Mouse (Mus musculus) left cerebral cortex, postnatal 10 days (tissue): ENCODE data around the gene Nelfe. TPM values are rescaled to one million over a fixed set of nuclear protein-coding genes. Genes with fewer than 3 reads are reported as not detected.
"Not testable (repeated sequence)": the region's sequence is repeated elsewhere in the genome, so short reads cannot be mapped to it uniquely, and the experiment has no call there.

Source experiments
- DNase-seq, 2 experiments: peaks; one replicate each; pipeline ENCODE4 v3.0.0; 2021 to 2022; ENCODE audit warnings: low spot score in 2 of 2, mixed read lengths in 1 of 2; ENCODE audit errors: extremely low spot score in 1 of 2
- intact Hi-C: fragments of 180-260 bp; cut with DNase I; formaldehyde crosslinking; loops from one replicate; pipeline ENCODE4 v1.15.1; 2025
- total RNA-seq, 2 experiments: library from RNA; stranded (reverse); gene quantifications; 2 replicates each; pipeline ENCODE4 v1.2.3; 2021

Gene Nelfe
- total RNA-seq: 10 to 100 TPM; 28.1 to 28.4 TPM

- intact Hi-C loops: no loop called here
- DNase-seq: peak; percentile 96 to 99
These were observed at the start of gene Nelfe, which contains the start of gene Skiv2l for GRCm38 (mm10) chr17:34849722-34850516. TSS of gene Nelfe (plus strand) at chr17:34850391. TSS of gene Skiv2l (minus strand) at chr17:34850210.

DNA sequence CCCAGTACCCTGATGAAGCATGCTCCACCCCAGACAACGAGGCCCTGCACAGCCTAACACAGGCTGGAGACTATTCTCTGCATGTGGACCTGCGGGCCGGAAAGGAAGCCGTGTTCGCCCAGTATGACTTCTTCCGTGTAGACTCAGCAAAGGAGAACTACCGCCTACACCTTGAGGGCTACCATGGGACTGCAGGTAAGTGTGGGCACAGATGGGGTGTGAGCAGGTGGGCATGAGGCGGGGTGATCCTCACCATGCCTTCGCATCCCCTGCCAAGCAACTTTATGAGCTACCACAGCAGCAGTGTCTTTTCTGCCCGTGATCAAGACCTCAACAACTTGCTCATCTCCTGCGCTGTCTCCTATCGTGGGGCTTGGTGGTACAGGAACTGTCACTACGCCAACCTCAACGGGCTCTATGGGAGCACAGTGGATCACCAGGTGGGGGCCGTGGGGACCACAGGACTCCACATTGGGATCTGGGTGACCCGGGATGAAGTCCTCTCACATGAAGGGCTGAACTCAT is 49.3 kb upstream of the Nelfe start:
- intact Hi-C loops: loop anchor here (5.0 kb wide), 1 partner anchor 84 kb away; no protein-coding TSS in a partner anchor

GRCm38 (mm10) chr17:34802756-34803155 is 47.4 kb upstream of the Nelfe start:
- not testable (repeated sequence) for DNase-seq
- intact Hi-C loops: loop anchor here (5.0 kb wide), 1 partner anchor 85 kb away; no protein-coding TSS in a partner anchor

More for the DNA sequence above, 49.3 kb upstream of the Nelfe start:
- DNase-seq: not testable (repeated sequence)

DNA sequence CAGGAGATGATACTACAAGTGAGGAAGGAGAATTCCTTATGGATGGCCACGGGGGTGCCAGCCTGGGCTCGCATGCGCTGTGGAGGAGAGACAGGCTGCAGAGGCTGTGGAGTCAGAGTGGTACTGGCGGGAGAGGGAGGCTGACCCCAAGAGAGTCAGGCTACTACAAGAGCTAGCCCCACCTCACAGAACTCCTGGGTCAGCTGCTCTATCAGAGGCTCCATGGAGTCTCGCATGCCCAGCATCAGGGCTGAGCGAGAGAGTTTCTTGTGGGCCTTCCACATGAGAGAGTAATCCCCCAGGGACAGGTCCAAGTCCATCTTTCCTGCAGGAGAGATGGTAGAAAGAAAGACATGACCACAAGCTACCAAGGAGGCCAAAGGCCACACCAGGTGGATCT is 46.8 kb upstream of the Nelfe start:
- intact Hi-C loops: loop anchor here (5.0 kb wide), 1 partner anchor 86 kb away; no protein-coding TSS in a partner anchor
- not testable (repeated sequence) for DNase-seq

GRCm38 (mm10) chr17:34804301-34804700 is 45.9 kb upstream of the Nelfe start, which contains the start of gene Cyp21a1:
TSS of gene Cyp21a1 (minus strand) at chr17:34804561.
- intact Hi-C loops: loop anchor here (5.0 kb wide), 1 partner anchor 87 kb away; no protein-coding TSS in a partner anchor
- DNase-seq: not testable (repeated sequence)

- intact Hi-C loops: loop anchor here (5.0 kb wide), 1 partner anchor 88 kb away; no protein-coding TSS in a partner anchor
- DNase-seq: no peak
These were observed 45.2 kb upstream of the Nelfe start for GRCm38 (mm10) chr17:34804871-34805562.

DNA sequence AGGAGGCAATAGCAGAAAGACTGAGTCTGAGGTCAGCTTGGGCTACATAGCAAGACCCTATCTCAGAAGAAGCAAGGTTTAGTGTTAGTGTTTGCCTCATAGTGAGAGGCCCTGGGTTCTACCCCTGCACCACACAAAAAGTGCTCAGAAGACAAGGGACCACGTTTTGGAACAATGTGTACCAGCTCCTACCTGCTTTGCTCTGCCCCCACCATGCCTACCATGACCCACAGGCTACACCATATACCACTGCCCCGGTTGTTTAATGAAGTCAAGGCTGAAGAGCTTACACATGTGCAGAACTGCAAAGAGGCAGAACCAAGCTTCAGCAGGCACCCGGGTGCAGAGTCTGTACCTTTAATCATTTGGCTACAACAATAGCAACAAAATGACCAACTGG is 43.0 kb upstream of the Nelfe start:
- intact Hi-C loops: no loop called here
- DNase-seq: no peak

DNA sequence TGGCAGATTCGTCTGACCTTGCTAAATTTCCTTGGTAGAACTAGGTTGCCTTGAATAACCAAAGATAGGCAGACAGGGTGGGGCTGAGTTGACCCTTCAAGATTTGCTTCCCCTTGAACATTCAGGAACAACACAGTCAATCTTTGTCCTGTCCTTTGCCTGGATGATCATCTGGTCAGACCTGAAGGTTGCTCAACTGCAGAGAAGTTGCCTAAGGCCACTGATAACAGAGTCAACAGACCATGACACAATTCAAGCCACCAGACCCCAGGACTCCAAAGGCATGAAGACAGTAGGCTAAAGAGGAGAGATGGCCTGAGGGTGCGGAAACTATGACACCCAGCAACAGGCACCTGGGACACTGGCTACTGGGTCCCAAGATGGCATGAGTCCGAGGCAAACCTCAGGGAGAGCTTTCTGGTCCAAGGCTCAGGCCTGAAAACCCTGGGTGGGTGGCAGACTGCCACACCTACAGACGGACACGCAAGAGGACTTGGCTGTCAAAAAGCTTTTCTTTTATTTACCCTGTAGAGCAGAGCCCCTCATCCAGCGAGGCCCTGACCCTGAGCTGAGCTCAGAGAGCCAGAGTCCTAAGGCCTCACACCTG is 41.5 kb upstream of the Nelfe start:
- no peak for DNase-seq
- intact Hi-C loops: no loop called here

DNA sequence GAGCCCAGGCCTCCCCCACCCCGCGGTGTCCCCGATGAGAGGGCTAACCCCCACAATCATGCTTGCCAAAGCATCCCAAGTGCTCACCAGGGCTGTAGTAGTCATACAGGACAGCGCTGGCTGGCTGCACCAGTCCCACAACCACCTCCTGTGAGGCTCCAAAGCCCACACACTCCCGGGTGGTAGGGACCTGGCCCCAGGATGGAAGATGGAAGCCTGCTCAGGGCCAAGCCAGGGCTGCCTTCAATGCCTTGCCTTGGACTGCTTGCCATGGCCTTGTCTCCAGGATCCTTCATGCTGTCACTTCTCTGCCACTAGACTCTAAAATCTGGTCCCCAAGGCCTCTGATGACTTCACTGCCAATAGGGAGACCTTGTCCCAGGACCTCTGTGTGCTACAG is 39.8 kb upstream of the Nelfe start:
- intact Hi-C loops: loop anchor here (5.0 kb wide), 1 partner anchor 78 kb away; no protein-coding TSS in a partner anchor
- DNase-seq: not testable (repeated sequence)

DNA sequence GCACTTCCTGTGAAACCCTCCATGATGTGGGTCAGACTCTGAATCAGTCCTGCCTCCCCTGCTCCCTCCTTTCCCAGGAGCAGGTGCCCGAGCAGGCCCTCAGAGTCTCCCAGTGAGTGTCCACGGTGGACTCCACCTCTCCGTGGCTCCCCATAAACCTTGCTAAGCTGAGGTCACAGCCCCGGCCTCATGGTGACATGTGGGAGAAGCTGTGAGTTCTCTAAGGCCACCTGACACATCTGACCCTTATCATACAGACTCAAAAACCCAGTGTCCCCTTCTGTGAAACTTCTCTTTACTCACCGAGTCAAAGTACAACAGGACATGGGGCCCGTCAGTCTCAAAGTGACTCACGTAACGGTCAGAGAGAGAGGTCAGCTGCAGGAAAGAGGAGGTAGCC is 39.4 kb upstream of the Nelfe start:
- intact Hi-C loops: loop anchor here (5.0 kb wide), 1 partner anchor 79 kb away; no protein-coding TSS in a partner anchor
- DNase-seq: not testable (repeated sequence)

DNA sequence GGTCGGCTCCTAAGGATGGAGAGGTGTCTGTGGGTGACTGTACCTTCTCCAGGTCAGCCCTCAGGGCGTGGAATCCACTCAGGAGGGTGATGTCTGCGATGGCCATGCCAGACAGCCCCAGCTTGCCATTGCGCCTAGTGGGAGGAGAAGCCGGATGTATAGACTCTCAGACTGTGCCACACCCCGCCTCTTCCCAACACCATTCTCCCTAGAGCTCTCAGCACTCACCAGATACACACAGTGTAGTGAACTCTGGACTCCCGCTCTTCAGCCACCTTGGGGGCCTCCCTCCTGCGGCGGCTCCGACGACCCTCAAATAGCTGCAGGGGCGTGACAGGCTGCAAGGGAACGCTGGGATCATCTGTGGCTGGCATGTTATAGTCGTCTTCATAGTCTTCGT is 38.9 kb upstream of the Nelfe start:
- intact Hi-C loops: loop anchor here (5.0 kb wide), 1 partner anchor 79 kb away; no protein-coding TSS in a partner anchor
- no peak for DNase-seq

DNA sequence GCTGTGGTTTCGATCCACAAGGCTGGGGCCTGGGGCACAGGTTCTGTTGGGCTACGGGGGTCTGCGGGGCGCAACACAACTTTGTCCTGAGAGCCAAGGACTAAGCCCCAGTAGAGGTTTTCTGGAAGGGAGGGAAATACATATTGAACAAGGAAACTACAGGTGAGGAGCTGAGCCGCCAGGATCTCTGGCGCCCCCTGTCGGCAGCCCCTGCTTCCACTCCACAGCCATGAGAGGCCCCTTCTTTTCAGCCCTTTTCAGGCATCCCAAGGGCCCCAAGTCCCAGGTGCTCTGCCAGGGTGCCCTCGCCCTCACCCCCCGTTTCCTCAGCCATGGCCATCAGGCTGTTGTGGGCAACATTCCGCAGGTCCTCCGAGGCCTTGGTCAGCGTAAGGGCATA is 36.4 kb upstream of the Nelfe start:
- intact Hi-C loops: loop anchor here (5.0 kb wide), 1 partner anchor 81 kb away; no protein-coding TSS in a partner anchor
- DNase-seq: not testable (repeated sequence)

DNA sequence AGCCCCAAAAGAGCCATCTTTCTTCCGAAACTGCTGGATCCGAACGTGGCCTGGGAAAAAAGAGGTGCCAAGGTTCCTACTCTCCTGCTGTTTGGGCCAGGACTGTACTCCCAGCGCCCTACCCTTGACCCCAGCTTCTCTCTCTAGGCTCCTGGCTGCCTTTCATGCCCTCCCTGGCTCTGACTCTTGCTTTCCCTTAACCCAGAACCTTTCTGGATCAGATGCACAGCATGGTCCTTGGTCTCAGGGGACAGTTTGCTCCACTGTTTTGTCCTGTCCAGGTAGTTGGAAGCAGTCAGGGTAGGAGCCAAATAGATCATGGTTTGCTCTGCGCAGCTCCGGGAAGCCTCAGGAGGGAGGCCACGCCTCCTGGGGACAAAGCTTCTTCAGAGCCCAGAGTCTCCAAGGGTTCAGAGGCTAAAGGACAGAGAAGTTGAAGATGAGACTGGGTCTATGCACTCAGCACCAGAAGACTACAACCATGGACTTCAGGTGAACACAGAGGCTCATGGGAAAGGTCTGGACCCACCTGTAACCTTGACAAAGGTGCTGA is 35.3 kb upstream of the Nelfe start:
- intact Hi-C loops: loop anchor here (5.0 kb wide), 1 partner anchor 83 kb away; no protein-coding TSS in a partner anchor
- DNase-seq: no peak

- DNase-seq, intact Hi-C loops: not testable (repeated sequence)
These were observed 19.4 kb upstream of the Nelfe start for GRCm38 (mm10) chr17:34830776-34831175.

- intact Hi-C loops: loop anchor here (5.0 kb wide), 1 partner anchor 184 kb away; no protein-coding TSS in a partner anchor
- no peak for DNase-seq
These were observed 13.9 kb upstream of the Nelfe start for GRCm38 (mm10) chr17:34836155-34836855.

GRCm38 (mm10) chr17:34836856-34837221 is 13.4 kb upstream of the Nelfe start, which contains the start of the genes Stk19 and Dxo:
TSS of gene Stk19 (minus strand) at chr17:34836945.
TSS of gene Dxo (plus strand) at chr17:34837019.
- intact Hi-C loops: loop anchor here (5.0 kb wide), 1 partner anchor 185 kb away; no protein-coding TSS in a partner anchor
- DNase-seq: peak; percentile 97 to 98
